Mouse (Mus musculus) spleen, adult 2 months (tissue): ENCODE data around the gene Ttbk1.

Experiments used
- CTCF ChIP-seq: fragments of 200-500 bp; IDR thresholded peaks from 2 replicates; pipeline ENCODE4 v1.5.1; 2011; ENCODE audit warnings: mild to moderate bottlenecking, inconsistent platforms; ENCODE audit not compliant: insufficient read depth, insufficient read length, insufficient replicate concordance; ENCODE audit errors: extremely low read depth
- POLR2A ChIP-seq: fragments of 200-500 bp; IDR thresholded peaks from 2 replicates; pipeline ENCODE4 v1.6.1; 2011; ENCODE audit warnings: low read depth, low read length, inconsistent platforms

GRCm38 (mm10) chr17:46495486-46495885, 8.0 kb upstream of the Ttbk1 start:
- no peak for TF ChIP-seq POLR2A
- TF ChIP-seq CTCF: no peak
